Mouse (Mus musculus) midbrain, embryonic 11.5 days (tissue): ENCODE data around the gene Atp6v0e. TPM values are rescaled to one million over a fixed set of nuclear protein-coding genes. Genes with fewer than 3 reads are reported as not detected.

Experiments
- polyA plus RNA-seq: library from polyadenylated mRNA; unstranded; fragments of >200 nt; fragmentation: Nextera tagmentation; extraction: Ambion mirVana; gene quantifications from 2 replicates; pipeline ENCODE4 v1.2.1, GENCODE M21; 2014

Gene Atp6v0e
- polyA plus RNA-seq, 1 experiment from 2014 or later = 104 TPM

Other genes starting within 250 kb of the Atp6v0e start
- gene Neurl1b, start 248.4 kb upstream of the Atp6v0e start, polyA plus RNA-seq = 0.18 and 0.46 TPM in 2 replicates
- 129 and 130 TPM in 2 replicates for gene Ergic1, start 101.7 kb upstream of the Atp6v0e start, polyA plus RNA-seq
- gene Dusp1, start 101.1 kb upstream of the Atp6v0e start, polyA plus RNA-seq = 30.2 TPM in 2 replicates
- gene Crebrf, start 52.4 kb downstream of the Atp6v0e start, polyA plus RNA-seq = 4.0 and 5.5 TPM in 2 replicates
- 52.9 and 54.1 TPM in 2 replicates for gene Bnip1, start 117.8 kb downstream of the Atp6v0e start, polyA plus RNA-seq
- gene Nkx2-5, start 181.8 kb downstream of the Atp6v0e start, polyA plus RNA-seq = not detected in 2 replicates